Comparison of ENCODE assay signal across 18 mouse cellular contexts in the genomic region with DNA sequence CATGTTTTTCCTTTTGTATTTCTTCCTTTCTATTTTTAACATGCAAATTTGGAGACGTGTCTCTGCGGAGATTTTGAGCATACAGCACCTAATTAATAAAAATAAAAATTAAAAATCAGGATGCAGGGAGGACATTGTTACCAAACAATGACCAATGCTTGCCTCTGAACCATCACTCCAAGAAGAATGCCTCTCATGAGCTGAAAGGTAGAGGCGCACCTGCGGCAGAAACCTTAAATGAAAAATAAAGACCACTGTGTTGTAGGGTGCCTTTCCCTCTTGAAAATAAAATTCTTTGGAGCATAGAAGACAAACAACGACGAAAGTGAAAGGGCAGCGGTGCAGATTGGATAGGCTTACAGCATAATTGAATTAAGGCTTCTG.
A peak's percentile ranks its signal among the peaks of the same experiment; 100 is the strongest.
DNase-seq lines count a peak whose midpoint lies in the region; ATAC-seq and TF ChIP-seq lines count a peak whose summit lies in the region.
"Had no signal": no experiment of that assay in that cellular context is flagged by ENCODE, and none has a peak within 500 bp of the region (broad histone marks: within the 10 kb centered on the region; RNA-seq: fewer than 3 reads in every experiment).

No protein-coding gene starts in this region.

- no peak for ATAC-seq in heart, postnatal 0 days (ENCODE audit: insufficient read depth, low read depth)
- no peak for ATAC-seq in forebrain, embryonic 11.5 days (replicated peaks; ENCODE audit: low FRiP score)
- ATAC-seq in hindbrain, embryonic 16.5 days: no peak; the same call in 1 of the 2 replicates
- ATAC-seq in midbrain, embryonic 16.5 days: no peak; the same call in 1 of the 2 replicates
- ATAC-seq: CD4-positive, CD25-positive, alpha-beta regulatory T cell, adult 4 months; inflammation-experienced regulatory T-cells, adult 6 months; Patski had no signal

- H3K9ac ChIP-seq in heart, postnatal 0 days (replicated peaks; ENCODE audit: low read depth, low read length): no peak overlapping the region
- peak overlapping the region; percentile 20; the same call in 1 of the 2 replicates for H3K9ac ChIP-seq in forebrain, embryonic 11.5 days (ENCODE audit: low read length)
- H3K9ac ChIP-seq in hindbrain, embryonic 16.5 days (ENCODE audit: low read depth, low read length): no peak overlapping the region; the same call in 1 of the 2 replicates
- peak overlapping the region; percentile 30; the same call in 1 of the 2 replicates for H3K9ac ChIP-seq in midbrain, embryonic 16.5 days (ENCODE audit: low read depth, low read length)
- H3K9ac ChIP-seq: stomach, embryonic 15.5 days had no signal

- H3K4me3 ChIP-seq in heart, postnatal 0 days (ENCODE audit: low read depth, low read length): no peak overlapping the region
- peak overlapping the region; percentile 15; the same call in 1 of the 2 replicates for H3K4me3 ChIP-seq in forebrain, embryonic 11.5 days (ENCODE audit: low read depth, low read length)
- peak overlapping the region; percentile 12 for H3K4me3 ChIP-seq in hindbrain, embryonic 16.5 days (ENCODE audit: low read length)
- H3K4me3 ChIP-seq in midbrain, embryonic 16.5 days (ENCODE audit: low read depth, low read length): peak overlapping the region; percentile 30
- H3K4me3 ChIP-seq: gastrocnemius, adult 2 months; stomach, embryonic 15.5 days had no signal

- WGBS in heart, postnatal 0 days: 62% methylated on average over 7 of the region's 7 CpGs
- 16% methylated on average over 7 of the region's 7 CpGs for WGBS in forebrain, embryonic 11.5 days
- 36% methylated on average over 7 of the region's 7 CpGs for WGBS in hindbrain, embryonic 16.5 days
- 16% methylated on average over 7 of the region's 7 CpGs for WGBS in midbrain, embryonic 16.5 days

- TF ChIP-seq EP300 in heart, postnatal 0 days (IDR thresholded peaks at IDR 0.05; ENCODE audit: low read depth): no peak

- TF ChIP-seq CTCF in heart, postnatal 0 days (IDR thresholded peaks at IDR 0.05; ENCODE audit: low read depth): no peak

- H3K27ac ChIP-seq in heart, postnatal 0 days (ENCODE audit: low read depth): no peak overlapping the region
- no peak overlapping the region for H3K27ac ChIP-seq in forebrain, embryonic 11.5 days (ENCODE audit: low read depth, low read length)
- no peak overlapping the region for H3K27ac ChIP-seq in hindbrain, embryonic 16.5 days (ENCODE audit: low read depth, low read length)
- no peak overlapping the region for H3K27ac ChIP-seq in midbrain, embryonic 16.5 days (ENCODE audit: low read length)
- H3K27ac ChIP-seq: gastrocnemius, adult 2 months; stomach, embryonic 15.5 days had no signal

- H3K4me1 ChIP-seq in heart, postnatal 0 days (ENCODE audit: control insufficient read depth, insufficient read depth): no peaks in the 10 kb centered on the region
- H3K4me1 ChIP-seq in forebrain, embryonic 11.5 days (replicated peaks; ENCODE audit: control insufficient read depth, insufficient read depth, low read length): peaks cover 5% of the 10 kb centered on the region; the same call in 1 of the 2 replicates
- H3K4me1 ChIP-seq in hindbrain, embryonic 16.5 days (ENCODE audit: control insufficient read depth, insufficient read depth, low read depth, low read length): peaks cover 4% of the 10 kb centered on the region
- peaks cover 10% of the 10 kb centered on the region for H3K4me1 ChIP-seq in midbrain, embryonic 16.5 days (ENCODE audit: control insufficient read depth, insufficient read depth, low read length)
- H3K4me1 ChIP-seq: stomach, embryonic 15.5 days had no signal

- peak overlapping the region; percentile 39 for H3K4me2 ChIP-seq in heart, postnatal 0 days (ENCODE audit: low read depth, low read length)
- H3K4me2 ChIP-seq in forebrain, embryonic 11.5 days (ENCODE audit: low read depth, low read length, severe bottlenecking): peak overlapping the region; percentile 49
- peak overlapping the region; percentile 51 for H3K4me2 ChIP-seq in hindbrain, embryonic 16.5 days (ENCODE audit: low read length)
- peak overlapping the region; percentile 59 for H3K4me2 ChIP-seq in midbrain, embryonic 16.5 days (ENCODE audit: low read length)
- H3K4me2 ChIP-seq: liver, embryonic 11.5 days; stomach, embryonic 15.5 days had no signal

- DNase-seq in heart, postnatal 0 days (ENCODE audit: low spot score): no peak
- no peak for DNase-seq in heart, adult 11 months
- no peak for DNase-seq in forebrain, embryonic 11.5 days (ENCODE audit: low spot score)
- no peak for DNase-seq in right cerebral cortex, postnatal 25 days
- DNase-seq in left cerebral cortex, adult 9 months (ENCODE audit: low spot score in 2 of 2): no peak
- DNase-seq in yolk sac, embryonic 10.5 days (ENCODE audit: low spot score): no peak
- DNase-seq: adrenal gland, postnatal 10 days; cerebellum, adult 11-12 months; gastrocnemius, adult 2 months; layer of hippocampus, adult 9-11 months; lung, postnatal 36 days had no signal

- no peaks in the 10 kb centered on the region for H3K27me3 ChIP-seq in heart, postnatal 0 days (ENCODE audit: control insufficient read depth, insufficient read depth, low read length)
- no peaks in the 10 kb centered on the region; the same call in 1 of the 2 replicates for H3K27me3 ChIP-seq in forebrain, embryonic 11.5 days (ENCODE audit: control insufficient read depth, insufficient read depth, low read length)
- peaks cover 5% of the 10 kb centered on the region; the same call in 1 of the 2 replicates for H3K27me3 ChIP-seq in hindbrain, embryonic 16.5 days (replicated peaks; ENCODE audit: control insufficient read depth, insufficient read depth, low read length)
- H3K27me3 ChIP-seq in midbrain, embryonic 16.5 days (ENCODE audit: control insufficient read depth, insufficient read depth, low read depth, low read length): no peaks in the 10 kb centered on the region
- H3K27me3 ChIP-seq: stomach, embryonic 15.5 days had no signal

- H3K36me3 ChIP-seq in heart, postnatal 0 days (replicated peaks; ENCODE audit: control insufficient read depth, insufficient read depth, low read length): no peaks in the 10 kb centered on the region
- H3K36me3 ChIP-seq in forebrain, embryonic 11.5 days (ENCODE audit: control insufficient read depth, insufficient read depth, low read length): no peaks in the 10 kb centered on the region
- H3K36me3 ChIP-seq in hindbrain, embryonic 16.5 days (ENCODE audit: control insufficient read depth, insufficient read depth, low read length): no peaks in the 10 kb centered on the region
- no peaks in the 10 kb centered on the region for H3K36me3 ChIP-seq in midbrain, embryonic 16.5 days (ENCODE audit: control insufficient read depth, insufficient read depth, low read length)
- H3K36me3 ChIP-seq: stomach, embryonic 15.5 days had no signal

- no peaks in the 10 kb centered on the region for H3K9me3 ChIP-seq in heart, postnatal 0 days (replicated peaks; ENCODE audit: control insufficient read depth, low read length)
- no peaks in the 10 kb centered on the region for H3K9me3 ChIP-seq in forebrain, embryonic 11.5 days (ENCODE audit: control insufficient read depth, low read length)
- H3K9me3 ChIP-seq in hindbrain, embryonic 16.5 days (ENCODE audit: control insufficient read depth, low read length): no peaks in the 10 kb centered on the region
- no peaks in the 10 kb centered on the region for H3K9me3 ChIP-seq in midbrain, embryonic 16.5 days (replicated peaks; ENCODE audit: control insufficient read depth, low read length, poor library complexity, severe bottlenecking)
- H3K9me3 ChIP-seq: stomach, embryonic 15.5 days had no signal

Comparison
In these comparisons a context has a peak if more than half of its experiments do, and no peak if none do; other contexts are left out.
1. H3K9ac ChIP-seq: peak in forebrain, embryonic 11.5 days (single experiment) and midbrain, embryonic 16.5 days (single experiment); none in heart, postnatal 0 days (single experiment) and hindbrain, embryonic 16.5 days (single experiment).
2. Peak in every context shown above with its lines, with median percentiles within 50 percentile points of each other: H3K4me2 ChIP-seq.